Mouse (Mus musculus) T-helper 1 cell (primary cell): Measurements from ENCODE around the gene Mgat5.

Experiments
- in situ Hi-C: fragments of 300-600 bp; cut with MboI, MseI; formaldehyde crosslinking; loops from one replicate; pipeline ENCODE4 v1.15.1; 2025; ENCODE audit warnings: high pct_unique_total_duplicates

The Mgat5 gene

GRCm38 (mm10) chr1:127374157-127374556 lies 169.3 kb downstream of the Mgat5 start:
- in situ Hi-C loops = no loop called here

DNA sequence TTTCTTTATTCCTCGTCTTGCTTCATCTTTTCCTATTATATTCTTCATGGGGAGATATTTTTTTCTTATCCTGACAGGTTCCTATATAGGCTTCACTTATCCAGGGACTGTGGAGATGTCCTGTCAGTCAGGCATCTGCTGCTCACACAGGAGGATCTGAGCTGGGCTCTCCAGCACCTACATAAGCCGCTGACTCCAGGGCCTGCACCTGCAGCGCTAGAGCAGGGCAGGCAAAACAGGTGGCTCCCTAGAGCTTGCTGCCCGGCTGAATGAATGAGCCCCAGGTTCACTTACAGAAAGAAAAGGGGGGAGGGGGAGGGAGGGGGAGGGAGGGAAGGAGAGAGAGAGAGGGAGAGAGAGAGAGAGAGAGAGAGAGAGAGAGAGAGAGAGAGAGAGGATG lies 175.3 kb downstream of the Mgat5 start:
- in situ Hi-C loops = no loop called here

GRCm38 (mm10) chr1:127380749-127381501 lies 176.1 kb downstream of the Mgat5 start:
- in situ Hi-C loops = no loop called here

DNA sequence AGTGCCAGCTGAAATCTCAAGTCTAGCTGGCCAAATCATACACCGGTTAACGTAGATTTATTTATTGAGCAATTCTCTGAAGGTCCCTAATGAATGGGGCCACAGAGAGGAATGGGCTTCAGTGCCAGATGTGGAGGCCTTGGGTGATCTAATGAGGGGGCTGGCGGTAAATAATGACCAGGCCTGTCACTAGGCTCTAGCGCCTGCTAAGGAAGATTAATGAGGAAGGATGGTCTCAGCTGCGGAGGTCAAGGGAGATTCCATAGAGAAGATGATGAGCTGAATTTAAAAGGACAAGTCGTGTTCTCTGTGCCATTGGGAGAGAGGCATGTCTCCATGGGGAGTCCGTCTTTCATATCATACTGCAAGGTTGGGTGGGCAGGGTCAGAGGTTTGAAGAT lies 178.3 kb downstream of the Mgat5 start:
- in situ Hi-C loops = no loop called here

GRCm38 (mm10) chr1:127387226-127387625 lies 182.4 kb downstream of the Mgat5 start:
- in situ Hi-C loops = no loop called here

DNA sequence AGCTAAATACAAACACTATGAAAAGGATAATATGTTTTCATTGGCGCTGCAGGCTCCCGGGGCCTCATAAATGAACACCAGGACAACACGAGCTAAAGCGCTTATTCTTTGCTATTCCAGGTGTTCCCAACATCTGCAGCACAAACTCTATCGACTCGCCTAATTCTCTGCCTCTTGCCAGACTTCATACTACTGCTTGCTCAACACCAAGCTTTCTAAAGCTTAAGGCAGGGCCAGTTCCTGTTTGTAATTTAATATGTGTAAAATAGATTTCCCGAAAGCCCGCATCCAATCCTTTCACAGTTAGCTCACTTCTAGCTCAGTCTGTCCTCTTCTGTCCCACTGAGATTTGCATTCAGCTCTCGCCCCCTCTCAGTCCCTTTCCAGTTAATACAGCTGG lies 182.8 kb downstream of the Mgat5 start:
- in situ Hi-C loops = no loop called here

DNA sequence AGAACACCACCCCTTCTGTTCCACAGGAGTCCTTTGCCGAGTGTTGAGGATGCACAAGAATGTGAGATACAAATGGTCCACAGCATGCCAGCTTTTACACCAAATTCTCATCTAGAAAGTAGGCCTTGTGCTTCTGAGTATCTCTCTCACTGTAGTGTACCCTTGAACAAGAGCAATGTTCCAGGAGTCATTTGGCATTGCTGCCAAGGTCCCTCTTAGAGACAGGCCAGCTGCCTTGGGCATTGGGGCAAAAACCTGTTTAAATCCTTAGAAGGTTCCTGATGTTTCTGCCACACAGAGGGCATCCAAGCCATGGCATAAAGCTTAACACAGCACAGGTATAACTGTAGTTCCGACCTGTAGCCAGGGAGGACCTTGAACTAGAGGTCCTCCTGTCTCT lies 189.9 kb downstream of the Mgat5 start:
- in situ Hi-C loops = loop anchor here (10.0 kb wide), 1 partner anchor 1410 kb away; no protein-coding TSS in a partner anchor

- in situ Hi-C loops = loop anchor here (10.0 kb wide), 1 partner anchor 1411 kb away; no protein-coding TSS in a partner anchor
Observed at GRCm38 (mm10) chr1:127395724-127396123, 190.9 kb downstream of the Mgat5 start.

DNA sequence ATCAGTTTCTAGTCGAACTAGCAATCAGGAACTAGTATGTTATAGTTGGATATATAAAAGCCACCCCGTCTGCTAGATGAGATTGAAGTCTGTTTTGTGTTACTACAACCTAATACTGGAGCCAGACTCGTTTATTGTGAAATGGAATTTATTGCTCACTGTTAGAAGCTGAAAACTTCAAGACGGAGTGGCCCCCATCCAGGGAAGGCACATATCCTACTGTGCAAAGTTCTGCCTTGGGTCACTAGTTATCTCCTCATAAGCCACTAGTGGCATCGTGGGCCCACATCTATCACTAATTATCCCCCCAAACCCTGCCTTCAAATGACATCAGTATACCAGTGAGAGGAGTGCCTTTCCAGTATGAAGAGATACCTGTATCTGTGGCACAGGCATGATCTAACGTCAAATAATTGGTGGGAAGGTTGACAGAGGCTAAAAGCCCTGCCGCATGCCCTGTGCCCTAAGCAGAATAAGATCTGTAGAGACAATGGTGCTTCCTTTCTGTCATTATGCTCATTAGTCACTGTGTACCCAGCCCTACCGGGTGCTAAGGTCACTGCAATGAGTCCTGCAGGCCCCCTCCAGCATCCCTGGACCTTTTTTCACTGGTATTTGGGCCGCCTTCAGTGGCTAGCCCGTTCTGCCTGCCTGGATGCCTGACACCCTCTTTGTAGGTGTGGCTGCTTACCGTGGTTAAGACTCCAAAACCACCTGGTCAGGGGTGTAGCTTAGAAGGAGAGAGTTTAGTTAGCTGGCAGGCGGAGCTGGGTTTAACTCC lies 191.9 kb downstream of the Mgat5 start:
- in situ Hi-C loops = loop anchor here (10.0 kb wide), 1 partner anchor 1412 kb away; no protein-coding TSS in a partner anchor

DNA sequence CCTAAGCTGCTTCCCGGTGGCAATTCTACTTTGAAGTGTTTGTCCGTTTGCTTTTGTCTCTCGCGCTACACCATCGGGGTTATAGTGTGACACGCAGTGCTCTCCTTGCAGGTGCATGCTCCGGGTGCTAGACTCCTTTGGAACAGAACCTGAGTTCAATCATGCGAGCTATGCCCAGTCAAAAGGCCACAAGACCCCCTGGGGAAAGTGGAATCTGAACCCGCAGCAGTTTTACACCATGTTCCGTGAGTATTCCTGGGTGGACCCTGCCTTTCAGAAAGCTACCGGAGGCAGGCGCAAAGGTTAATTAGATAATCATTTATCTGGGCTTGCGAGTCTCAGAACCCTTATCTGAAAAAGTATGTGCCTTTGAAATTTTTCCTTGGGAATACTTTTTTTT lies 192.6 kb downstream of the Mgat5 start:
- in situ Hi-C loops = loop anchor here (10.0 kb wide), 1 partner anchor 1413 kb away; no protein-coding TSS in a partner anchor

DNA sequence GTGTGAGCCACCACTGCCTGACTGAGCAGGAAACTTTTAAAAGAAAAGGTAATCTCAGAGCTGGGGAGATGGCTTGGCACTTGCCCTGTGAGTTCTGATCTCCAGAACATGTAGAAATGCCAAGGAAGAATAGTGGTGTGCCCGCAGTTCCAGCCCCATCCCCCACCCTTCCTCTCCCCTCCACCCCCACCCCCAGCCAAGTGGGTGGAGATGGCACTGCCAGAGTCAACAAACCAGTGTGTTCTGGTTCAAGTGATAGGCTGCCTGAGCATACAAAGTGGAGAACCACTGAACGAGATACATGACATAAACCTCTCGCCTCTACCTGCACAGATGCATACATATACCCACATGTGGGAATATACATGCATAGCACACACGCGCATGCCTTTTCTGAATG lies 193.4 kb downstream of the Mgat5 start:
- in situ Hi-C loops = loop anchor here (10.0 kb wide), 1 partner anchor 1413 kb away; no protein-coding TSS in a partner anchor

DNA sequence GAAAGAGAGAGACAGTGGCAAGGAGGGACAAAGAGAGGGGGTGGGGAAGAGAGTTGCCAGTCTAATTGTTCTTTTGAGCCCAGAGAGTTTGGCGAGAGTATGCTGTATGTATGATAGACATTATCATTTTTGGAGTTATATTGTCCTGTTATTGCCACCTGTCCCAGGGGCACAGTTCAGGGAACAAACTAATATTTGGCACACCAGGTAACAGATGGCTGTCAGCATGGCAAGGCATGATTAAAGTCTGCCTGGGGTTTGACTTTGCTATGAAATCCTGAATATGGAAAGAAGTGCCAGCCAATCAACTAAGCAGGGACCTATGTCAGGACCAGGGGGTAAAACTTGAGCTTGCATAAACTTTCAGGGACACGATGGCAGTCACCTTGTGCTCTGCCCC lies 195.4 kb downstream of the Mgat5 start:
- in situ Hi-C loops = no loop called here

- in situ Hi-C loops = no loop called here
Observed at GRCm38 (mm10) chr1:127400666-127401065, 195.9 kb downstream of the Mgat5 start.

DNA sequence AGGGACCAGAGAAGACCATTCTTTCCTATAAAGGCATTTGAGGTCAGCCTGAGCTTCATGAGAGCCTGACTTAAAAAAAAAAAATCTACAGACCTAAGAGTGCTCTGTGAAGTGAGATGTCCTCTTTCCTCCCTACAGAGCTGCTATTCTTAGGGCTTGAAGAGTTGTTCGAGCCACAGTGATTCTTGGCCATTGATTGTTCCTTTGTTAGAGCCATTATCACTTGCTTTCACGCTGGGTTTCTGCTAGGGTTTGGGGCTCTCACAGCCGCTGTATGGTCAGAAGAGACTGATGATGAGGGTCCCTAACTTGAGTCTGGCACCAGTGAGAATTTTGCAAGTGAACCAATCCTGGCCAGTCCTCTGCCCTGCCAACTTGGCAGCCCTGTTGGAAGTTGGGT lies 199.8 kb downstream of the Mgat5 start:
- in situ Hi-C loops = no loop called here

DNA sequence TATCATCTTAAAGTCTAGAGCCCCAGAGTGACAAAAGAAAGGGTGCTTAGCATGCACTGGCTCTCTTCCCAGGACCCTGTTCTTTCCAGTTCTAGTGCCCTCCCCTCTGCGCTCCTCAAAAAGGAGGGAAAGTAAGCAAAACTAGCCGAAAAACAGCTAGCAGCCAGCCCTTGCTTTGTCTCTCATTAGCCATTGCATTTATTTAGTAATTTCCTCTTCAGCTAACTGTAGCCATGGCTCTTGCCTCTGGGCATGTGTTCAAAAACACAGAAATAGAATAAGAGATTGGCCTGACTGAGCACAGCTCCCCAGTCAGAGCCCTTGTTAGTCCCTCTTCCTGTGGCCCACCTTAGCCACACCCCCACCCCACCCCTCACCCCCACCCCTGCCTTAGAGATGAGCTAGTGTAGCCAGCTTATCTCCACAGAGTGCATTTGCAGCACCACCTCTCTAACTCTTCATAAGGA lies 204.2 kb downstream of the Mgat5 start:
- in situ Hi-C loops = no loop called here

DNA sequence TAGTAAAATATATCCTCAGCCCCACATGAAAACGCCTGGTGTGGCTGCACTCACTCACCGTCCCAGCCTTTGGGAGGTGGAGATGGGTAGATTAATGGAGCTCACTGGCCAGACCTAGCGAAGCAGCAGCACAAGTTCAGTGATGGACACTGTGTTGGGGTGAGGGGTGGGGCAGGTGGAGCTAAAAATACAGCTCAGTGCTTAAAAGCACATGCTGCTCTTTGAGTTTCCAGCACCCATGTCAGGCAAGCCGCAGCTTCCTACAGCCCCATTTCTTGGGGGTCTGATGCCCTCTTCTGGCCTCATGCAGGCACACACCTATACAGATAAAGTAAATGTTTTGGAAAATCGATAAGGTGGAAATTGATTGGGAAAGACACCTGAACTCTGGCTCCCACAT lies 204.7 kb downstream of the Mgat5 start:
- in situ Hi-C loops = no loop called here

GRCm38 (mm10) chr1:127414500-127414899 lies 209.7 kb downstream of the Mgat5 start:
- in situ Hi-C loops = no loop called here

GRCm38 (mm10) chr1:127415896-127416295 lies 211.1 kb downstream of the Mgat5 start:
- in situ Hi-C loops = no loop called here

DNA sequence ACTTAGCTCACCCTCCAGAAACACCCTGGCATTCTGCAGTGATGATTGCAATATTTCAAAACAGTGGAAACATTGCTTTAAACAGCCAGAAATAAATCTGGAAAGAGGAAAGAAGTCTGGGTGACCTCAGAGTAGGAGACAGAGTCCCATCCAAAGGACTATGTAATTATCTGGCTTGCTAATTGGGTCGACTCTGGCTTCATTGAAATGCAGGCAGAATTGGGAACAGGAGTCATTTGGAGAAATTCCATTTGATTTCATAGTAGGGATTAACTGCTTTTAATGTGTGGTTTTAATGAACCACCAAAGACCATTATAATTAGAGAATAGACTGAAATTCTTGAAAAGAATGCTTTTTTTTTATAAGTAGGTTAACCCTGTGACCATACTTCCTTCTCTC lies 212.2 kb downstream of the Mgat5 start:
- in situ Hi-C loops = no loop called here

GRCm38 (mm10) chr1:127418916-127419575 lies 214.2 kb downstream of the Mgat5 start:
- in situ Hi-C loops = no loop called here

DNA sequence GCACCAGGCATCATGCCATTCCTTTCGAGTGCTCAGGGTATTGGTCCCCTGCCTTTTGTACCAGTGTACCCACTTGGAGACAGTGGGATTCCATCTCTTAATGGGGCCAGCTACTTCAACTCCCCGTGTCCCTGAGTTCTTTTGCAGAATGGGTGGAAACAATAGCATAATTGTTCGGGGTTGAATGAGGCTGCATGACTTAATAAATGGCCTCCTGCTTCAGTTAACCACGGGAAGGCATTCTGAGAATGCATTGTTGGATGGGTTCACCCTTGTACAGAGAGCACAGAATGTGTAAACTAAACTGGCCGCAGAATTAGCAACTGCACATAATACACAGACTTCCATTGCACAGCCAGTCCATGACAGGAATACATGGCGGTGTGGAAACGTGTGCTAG lies 214.8 kb downstream of the Mgat5 start:
- in situ Hi-C loops = no loop called here

GRCm38 (mm10) chr1:127420383-127420782 lies 215.6 kb downstream of the Mgat5 start:
- in situ Hi-C loops = no loop called here
